Mouse (Mus musculus) liver, embryonic 11.5 days (tissue): Measurements from ENCODE around the gene Zmynd8. TPM values are rescaled to one million over a fixed set of nuclear protein-coding genes. Genes with fewer than 3 reads are reported as not detected.

Source experiments
- ATAC-seq: fragments of 200-750 bp; cut with Nextera tagmentation; replicated peaks from 2 replicates; pipeline ENCODE4 v1.8.0; 2017; ENCODE audit warnings: moderate number of reproducible peaks, mild to moderate bottlenecking, moderate TSS enrichment, moderate library complexity; ENCODE audit not compliant: low FRiP score
- DNase-seq: peaks from one replicate; pipeline ENCODE4 v3.0.0-alpha.2; 2017; ENCODE audit warnings: low spot score
- H3K27ac ChIP-seq: fragments of 300-500 bp; sonication (generic); 2 replicates; pipeline ENCODE4 v1.5.1; 2014; ENCODE audit warnings: mild to moderate bottlenecking, low read depth, low read length, control low read depth
- H3K27me3 ChIP-seq: fragments of 300-500 bp; sonication (generic); replicated peaks from 2 replicates; pipeline ENCODE4 v1.6.1; 2014; ENCODE audit warnings: low read length, mixed read lengths; ENCODE audit not compliant: control insufficient read depth, insufficient read depth
- H3K36me3 ChIP-seq: fragments of 300-500 bp; sonication (generic); 2 replicates; pipeline ENCODE4 v1.6.1; 2014; ENCODE audit warnings: mild to moderate bottlenecking, low read length, moderate library complexity, mixed read lengths; ENCODE audit not compliant: control insufficient read depth, insufficient read depth
- H3K4me1 ChIP-seq: fragments of 300-500 bp; sonication (generic); replicated peaks from 2 replicates; pipeline ENCODE4 v1.6.1; 2014; ENCODE audit warnings: low read length, mixed read lengths; ENCODE audit not compliant: control insufficient read depth, insufficient read depth
- H3K4me2 ChIP-seq: fragments of 300-500 bp; sonication (generic); 2 replicates; pipeline ENCODE4 v1.6.1; 2014; ENCODE audit warnings: mild to moderate bottlenecking, control low read depth, moderate library complexity
- H3K4me3 ChIP-seq: fragments of 300-500 bp; sonication (generic); 2 replicates; pipeline ENCODE4 v1.5.1; 2014; ENCODE audit warnings: low read depth, low read length, control low read depth
- H3K9ac ChIP-seq: fragments of 300-500 bp; sonication (generic); 2 replicates; pipeline ENCODE4 v1.6.1; 2014; ENCODE audit warnings: low read depth, low read length, control low read depth
- H3K9me3 ChIP-seq: fragments of 300-500 bp; sonication (generic); 2 replicates; pipeline ENCODE4 v1.6.1; 2016; ENCODE audit warnings: low read length, inconsistent platforms, mixed read lengths; ENCODE audit not compliant: control insufficient read depth
- WGBS: fragments of 180-500 bp; shearing (Covaris S2); extraction: QIAGEN DNeasy Blood & Tissue Kit; methylation state at CpG from one replicate; pipeline ENCODE4 v1.1.7; 2014; 5-methylcytosine and 5-hydroxymethylcytosine counted together
- polyA plus RNA-seq: library from polyadenylated mRNA; unstranded; fragments of >200 nt; fragmentation: Nextera tagmentation; extraction: Ambion mirVana; gene quantifications from 2 replicates; pipeline ENCODE4 v1.2.1, GENCODE M21; 2014

Zmynd8 gene
- polyA plus RNA-seq, 1 experiment from 2014 or later, result 55.8 TPM

GRCm38 (mm10) chr2:165879403-165880178 lies 19.2 kb downstream of the Zmynd8 start:
- no peaks in the 10 kb centered on the region for H3K27me3 ChIP-seq
- ATAC-seq, result no peak
- peaks cover 89% of the 10 kb centered on the region for H3K4me1 ChIP-seq
- no peaks in the 10 kb centered on the region for H3K9me3 ChIP-seq
- H3K36me3 ChIP-seq, result peaks cover 15% of the 10 kb centered on the region; the same call in 1 of the 2 replicates
- no peak for DNase-seq
- H3K9ac ChIP-seq, result no peak overlapping the region
- H3K27ac ChIP-seq, result peak overlapping the region; percentile 100; the same call in 1 of the 2 replicates
- no peak overlapping the region for H3K4me3 ChIP-seq
- peak overlapping the region; percentile 97 for H3K4me2 ChIP-seq
- WGBS, result 43% methylated on average over 16 of the region's 16 CpGs

GRCm38 (mm10) chr2:165878907-165879361 lies 19.9 kb downstream of the Zmynd8 start:
- peaks cover 20% of the 10 kb centered on the region; the same call in 1 of the 2 replicates for H3K36me3 ChIP-seq
- peak overlapping the region; percentile 97 for H3K4me2 ChIP-seq
- H3K9ac ChIP-seq, result 0 out of 2 replicates have a peak overlapping the region, but pooled peaks have one; percentile 47
- H3K4me3 ChIP-seq, result no peak overlapping the region
- H3K27me3 ChIP-seq, result no peaks in the 10 kb centered on the region
- DNase-seq, result no peak
- 61% methylated on average over 8 of the region's 8 CpGs for WGBS
- no peaks in the 10 kb centered on the region for H3K9me3 ChIP-seq
- no peak for ATAC-seq
- peaks cover 91% of the 10 kb centered on the region for H3K4me1 ChIP-seq
- peak overlapping the region; percentile 4; the same call in 1 of the 2 replicates for H3K27ac ChIP-seq

- Histone ChIP-seq H3K9ac (peak overlapping the region; percentile 15; the same call in 1 of the 2 replicates), H3K27ac (no peak overlapping the region), H3K9me3 (no peaks in the 10 kb centered on the region), H3K27me3 (no peaks in the 10 kb centered on the region), H3K4me3 (no peak overlapping the region), H3K4me2 (no peak overlapping the region), H3K36me3 (peaks cover 23% of the 10 kb centered on the region; the same call in 1 of the 2 replicates), H3K4me1 (peaks cover 83% of the 10 kb centered on the region)
- DNase-seq, result no peak
- no peak for ATAC-seq
- 48% methylated on average over 10 of the region's 10 CpGs for WGBS
Observed at GRCm38 (mm10) chr2:165878021-165878585, 20.7 kb downstream of the Zmynd8 start.

GRCm38 (mm10) chr2:165877180-165877579 lies 21.6 kb downstream of the Zmynd8 start:
- no peaks in the 10 kb centered on the region for H3K27me3 ChIP-seq
- no peaks in the 10 kb centered on the region for H3K9me3 ChIP-seq
- H3K9ac ChIP-seq, result no peak overlapping the region
- H3K36me3 ChIP-seq, result peaks cover 26% of the 10 kb centered on the region; the same call in 1 of the 2 replicates
- 85% methylated on average over 4 of the region's 4 CpGs for WGBS
- no peak overlapping the region for H3K4me3 ChIP-seq
- ATAC-seq (no peak), DNase-seq (no peak)
- H3K4me1 ChIP-seq, result peaks cover 74% of the 10 kb centered on the region
- H3K4me2 ChIP-seq, result no peak overlapping the region
- peak overlapping the region; percentile 17; the same call in 1 of the 2 replicates for H3K27ac ChIP-seq

- Histone ChIP-seq H3K9me3 (no peaks in the 10 kb centered on the region), H3K36me3 (peaks cover 30% of the 10 kb centered on the region; the same call in 1 of the 2 replicates), H3K27ac (peak overlapping the region; percentile 27; the same call in 1 of the 2 replicates), H3K4me2 (no peak overlapping the region), H3K9ac (no peak overlapping the region), H3K4me1 (peaks cover 66% of the 10 kb centered on the region), H3K27me3 (no peaks in the 10 kb centered on the region), H3K4me3 (no peak overlapping the region)
- WGBS, result 60% methylated on average over 8 of the region's 8 CpGs
- DNase-seq (no peak), ATAC-seq (no peak)
Observed at GRCm38 (mm10) chr2:165876201-165876918, 22.5 kb downstream of the Zmynd8 start.

- Histone ChIP-seq H3K4me1 (peaks cover 58% of the 10 kb centered on the region), H3K27ac (peak overlapping the region; percentile 63; the same call in 1 of the 2 replicates), H3K4me3 (no peak overlapping the region), H3K27me3 (no peaks in the 10 kb centered on the region), H3K9me3 (no peaks in the 10 kb centered on the region), H3K36me3 (peaks cover 27% of the 10 kb centered on the region; the same call in 1 of the 2 replicates), H3K4me2 (peak overlapping the region; percentile 6; the same call in 1 of the 2 replicates), H3K9ac (no peak overlapping the region; the same call in 1 of the 2 replicates)
- WGBS, result 50% methylated on average over 13 of the region's 13 CpGs
- DNase-seq (no peak), ATAC-seq (no peak)
Observed at GRCm38 (mm10) chr2:165875406-165875955, 23.3 kb downstream of the Zmynd8 start.

GRCm38 (mm10) chr2:165874461-165875339 lies 24.1 kb downstream of the Zmynd8 start:
- DNase-seq (no peak), ATAC-seq (peak; percentile 32; the same call in 1 of the 2 replicates)
- no peaks in the 10 kb centered on the region for H3K9me3 ChIP-seq
- peak overlapping the region; percentile 6; the same call in 1 of the 2 replicates for H3K4me2 ChIP-seq
- H3K27ac ChIP-seq, result peak overlapping the region; percentile 63; the same call in 1 of the 2 replicates
- no peak overlapping the region for H3K4me3 ChIP-seq
- peaks cover 29% of the 10 kb centered on the region; the same call in 1 of the 2 replicates for H3K36me3 ChIP-seq
- no peak overlapping the region; the same call in 1 of the 2 replicates for H3K9ac ChIP-seq
- peaks cover 57% of the 10 kb centered on the region for H3K4me1 ChIP-seq
- H3K27me3 ChIP-seq, result no peaks in the 10 kb centered on the region
- WGBS, result 46% methylated on average over 13 of the region's 13 CpGs
